Mouse (Mus musculus) gastrocnemius, adult 2 months (tissue): ENCODE measurements around the gene Gm20873. TPM values are rescaled to one million over a fixed set of nuclear protein-coding genes. Genes with fewer than 3 reads are reported as not detected.
"Not testable (repeated sequence)": the region's sequence is repeated elsewhere in the genome, so short reads cannot be mapped to it uniquely, and the experiment has no call there.

ENCODE experiments used
- DNase-seq: peaks from one replicate; pipeline ENCODE4 v3.0.0; 2022
- H3K27ac ChIP-seq: fragments of 200-600 bp; 2 replicates; pipeline ENCODE4 v1.8.1; 2022; ENCODE audit warnings: mild to moderate bottlenecking
- H3K4me3 ChIP-seq: fragments of 200-600 bp; 2 replicates; pipeline ENCODE4 v1.8.1; 2022; ENCODE audit warnings: mild to moderate bottlenecking, moderate library complexity
- intact Hi-C: fragments of 180-260 bp; cut with DNase I; formaldehyde crosslinking; loops from one replicate; pipeline ENCODE4 v1.15.1; 2025
- long read RNA-seq, 2 experiments: library from polyadenylated mRNA; stranded (forward); transcript quantifications; one replicate each; pipeline ENCODE4 v2.0.0; 2021
- total RNA-seq, 2 experiments: library from RNA; stranded (reverse); gene quantifications; 2 replicates each; pipeline ENCODE4 v1.2.3; 2021

Gm20873 gene
- total RNA-seq: not detected
- long read RNA-seq, experiment 1: 0 reads
- long read RNA-seq, experiment 2: 0 reads

DNA sequence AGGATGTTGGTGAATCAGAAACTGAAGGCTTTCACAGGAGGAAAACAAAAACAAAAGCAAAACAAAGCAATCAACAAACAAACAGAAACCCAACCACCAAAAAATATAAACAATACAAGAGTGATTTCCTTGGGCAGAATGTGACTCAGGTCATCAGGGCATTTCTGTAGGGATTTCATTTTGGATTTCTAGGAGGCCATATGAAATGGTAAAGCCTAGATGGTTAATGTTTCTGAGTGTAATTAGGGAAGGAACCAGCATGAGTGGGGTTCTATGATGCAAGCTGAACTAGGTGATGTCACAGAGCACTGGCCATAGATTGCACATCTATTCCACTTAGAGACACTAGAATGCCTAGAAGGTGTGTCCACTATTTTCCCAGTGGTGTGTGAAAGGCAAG, at the start of gene Gm20873:
TSS of gene Gm20873 (plus strand) at position 301 of the 400 bp plus-strand sequence.
- H3K27ac ChIP-seq, intact Hi-C loops, DNase-seq, H3K4me3 ChIP-seq: not testable (repeated sequence)

DNA sequence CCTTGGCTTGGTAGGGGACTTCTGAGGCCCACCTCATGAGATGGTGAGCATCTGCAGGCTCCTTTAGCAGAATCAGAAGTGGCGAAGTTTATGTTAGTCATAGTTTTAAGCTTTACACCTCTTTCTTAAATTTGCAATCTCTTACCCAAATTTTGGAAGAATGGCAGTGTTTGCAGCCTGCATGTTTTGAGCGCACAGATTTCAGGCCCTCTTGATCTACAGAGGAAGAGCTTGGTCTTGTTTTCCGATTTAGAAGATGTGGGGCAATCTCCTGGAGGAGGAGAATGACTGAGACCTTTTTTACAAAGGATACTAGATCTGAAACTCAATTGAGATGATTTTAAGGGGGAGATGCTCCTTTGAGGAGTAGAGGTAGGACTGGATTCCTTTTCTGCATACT, 29.0 kb upstream of the Gm20873 start, which contains the start of gene Gm21746:
TSS of gene Gm21746 (minus strand) at position 101 of the 400 bp plus-strand sequence.
- H3K27ac ChIP-seq, DNase-seq, intact Hi-C loops, H3K4me3 ChIP-seq: not testable (repeated sequence)

Other genes starting within 250 kb of the Gm20873 start
- gene Gm21746, start 29.1 kb upstream of the Gm20873 start, total RNA-seq: not detected